Mouse (Mus musculus) lung, postnatal 0 days (tissue): ENCODE measurements around the gene Paqr3.

Source experiments
- CTCF ChIP-seq: IDR thresholded peaks from 2 replicates; pipeline ENCODE4 v1.5.1; 2016; ENCODE audit warnings: antibody characterized with exemption, mild to moderate bottlenecking
- EP300 ChIP-seq: IDR thresholded peaks from 2 replicates; pipeline ENCODE4 v1.6.1; 2016; ENCODE audit warnings: antibody characterized with exemption, mild to moderate bottlenecking, control low read depth

GRCm38 (mm10) chr5:97081481-97081880 is 29.9 kb downstream of the Paqr3 start:
- TF ChIP-seq CTCF (peak; percentile 62), EP300 (no peak)
